Mouse (Mus musculus) lung, embryonic 14.5 days (tissue): ENCODE data around the gene Spata2. TPM values are rescaled to one million over a fixed set of nuclear protein-coding genes. Genes with fewer than 3 reads are reported as not detected.

Source experiments
- ATAC-seq: fragments of 200-750 bp; cut with Nextera tagmentation; 2 replicates; pipeline ENCODE4 v1.8.0; 2017; ENCODE audit warnings: mild to moderate bottlenecking, moderate TSS enrichment, moderate library complexity; ENCODE audit not compliant: insufficient read depth
- DNase-seq: peaks from one replicate; pipeline ENCODE4 v3.0.0-alpha.2; 2015
- H3K27ac ChIP-seq: fragments of 300-500 bp; sonication (generic); 2 replicates; pipeline ENCODE4 v1.5.1; 2014; ENCODE audit warnings: low read depth, mild to moderate bottlenecking, moderate library complexity
- H3K27me3 ChIP-seq: fragments of 300-500 bp; sonication (generic); 2 replicates; pipeline ENCODE4 v1.6.1; 2014; ENCODE audit warnings: low read length, control low read depth; ENCODE audit not compliant: insufficient read depth
- H3K36me3 ChIP-seq: fragments of 300-500 bp; sonication (generic); 2 replicates; pipeline ENCODE4 v1.6.1; 2014; ENCODE audit warnings: control low read depth; ENCODE audit not compliant: insufficient read depth
- H3K4me1 ChIP-seq: fragments of 300-500 bp; sonication (generic); 2 replicates; pipeline ENCODE4 v1.6.1; 2014; ENCODE audit warnings: antibody characterized with exemption, control low read depth; ENCODE audit not compliant: insufficient read depth
- H3K4me2 ChIP-seq: fragments of 300-500 bp; sonication (generic); 2 replicates; pipeline ENCODE4 v1.6.1; 2014; ENCODE audit warnings: mild to moderate bottlenecking
- H3K4me3 ChIP-seq: fragments of 300-500 bp; sonication (generic); 2 replicates; pipeline ENCODE4 v1.5.1; 2014; ENCODE audit warnings: low read depth, low read length
- H3K9ac ChIP-seq: fragments of 300-500 bp; sonication (generic); 2 replicates; pipeline ENCODE4 v1.6.1; 2014
- H3K9me3 ChIP-seq: fragments of 300-500 bp; sonication (generic); 2 replicates; pipeline ENCODE4 v1.6.1; 2016; ENCODE audit warnings: low read depth, low read length, control low read depth
- CTCF ChIP-seq: IDR thresholded peaks from 2 replicates; pipeline ENCODE4 v1.5.1; 2016; ENCODE audit warnings: antibody characterized with exemption, low read depth
- WGBS: fragments of 180-500 bp; shearing (Covaris S2); extraction: QIAGEN DNeasy Blood & Tissue Kit; methylation state at CpG from one replicate; pipeline ENCODE4 v1.1.7; 2014; 5-methylcytosine and 5-hydroxymethylcytosine counted together
- polyA plus RNA-seq: library from polyadenylated mRNA; unstranded; fragments of >200 nt; fragmentation: Nextera tagmentation; extraction: Ambion mirVana; gene quantifications from 2 replicates; pipeline ENCODE4 v1.2.1, GENCODE M21; 2014

Gene Spata2
- polyA plus RNA-seq, 1 experiment from 2014 or later, result 15.6 TPM

GRCm38 (mm10) chr2:167487551-167487950 is 5.1 kb downstream of the Spata2 start:
- WGBS, result 91% methylated on average over 6 of the region's 6 CpGs
- Histone ChIP-seq H3K27me3 (no peaks in the 10 kb centered on the region), H3K4me3 (no peak overlapping the region), H3K4me1 (peaks cover 7% of the 10 kb centered on the region), H3K36me3 (peaks cover 35% of the 10 kb centered on the region), H3K9me3 (no peaks in the 10 kb centered on the region), H3K4me2 (no peak overlapping the region), H3K9ac (no peak overlapping the region), H3K27ac (no peak overlapping the region)
- no peak for TF ChIP-seq CTCF
- DNase-seq (no peak), ATAC-seq (no peak)

DNA sequence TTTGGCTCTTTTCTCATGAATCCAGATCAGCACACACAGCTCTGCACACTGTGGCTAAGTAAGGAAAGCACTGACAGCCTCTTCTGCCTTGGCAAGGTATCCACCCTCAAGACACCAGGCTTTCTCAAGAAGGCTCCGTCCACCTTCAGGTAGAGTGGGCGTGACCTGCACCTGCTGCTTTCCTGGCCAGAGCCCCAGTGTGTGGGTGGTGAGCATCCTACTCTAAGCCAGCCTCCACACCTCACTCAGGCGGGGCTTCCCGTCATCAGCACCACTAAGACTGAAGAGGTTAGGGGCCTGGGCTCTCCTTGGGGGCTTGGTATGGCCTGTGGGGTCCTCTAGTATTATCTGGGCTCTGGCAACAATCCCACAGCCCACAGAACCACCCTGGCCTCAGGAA is 6.1 kb downstream of the Spata2 start:
- DNase-seq (no peak), ATAC-seq (no peak)
- Histone ChIP-seq H3K36me3 (peaks cover 39% of the 10 kb centered on the region), H3K4me1 (peaks cover 3% of the 10 kb centered on the region), H3K4me2 (no peak overlapping the region), H3K4me3 (no peak overlapping the region), H3K27ac (no peak overlapping the region), H3K27me3 (no peaks in the 10 kb centered on the region), H3K9me3 (no peaks in the 10 kb centered on the region), H3K9ac (no peak overlapping the region)
- no peak for TF ChIP-seq CTCF
- WGBS, result 82% methylated on average over 4 of the region's 4 CpGs

DNA sequence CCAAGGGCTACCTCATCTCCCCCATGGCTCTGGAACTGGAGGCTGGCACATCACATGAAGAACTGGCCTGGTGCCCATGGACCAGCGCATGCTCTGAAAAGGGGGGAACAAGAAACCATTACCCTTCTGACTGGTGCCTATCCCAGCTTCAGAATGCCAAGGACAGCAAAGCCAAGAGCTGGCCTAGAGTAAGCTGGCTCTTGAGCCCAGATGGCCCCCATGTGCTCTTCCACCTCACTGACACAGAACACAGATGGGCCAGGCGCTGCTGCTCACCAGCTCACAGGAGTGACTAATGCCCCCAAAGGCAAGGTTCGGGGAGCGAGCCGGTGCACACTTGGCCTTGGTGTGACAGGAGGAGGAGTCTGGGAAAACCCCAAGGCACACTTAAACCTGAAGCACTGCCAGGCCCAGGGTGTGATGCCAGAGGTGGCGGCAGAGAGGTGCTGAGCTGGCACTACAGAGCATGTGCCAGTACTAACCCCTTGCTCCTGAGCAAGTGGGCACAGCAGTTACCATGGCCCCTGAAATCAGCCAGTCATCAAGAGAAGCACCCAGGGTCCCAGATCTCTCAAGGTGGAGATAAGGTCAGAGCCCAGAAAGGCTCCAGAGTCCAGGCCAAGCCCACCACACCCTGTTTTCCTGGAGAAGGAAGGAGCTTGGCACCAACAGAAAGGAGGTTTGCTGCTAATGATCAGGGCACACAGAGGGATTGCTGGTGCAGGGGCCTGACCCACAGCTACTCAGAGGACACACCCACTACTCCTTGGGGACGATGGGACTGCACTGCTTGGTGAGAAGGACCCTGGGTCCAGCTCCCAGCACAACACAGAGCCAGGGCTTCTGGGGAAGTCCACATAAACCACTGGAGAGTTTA is 6.9 kb downstream of the Spata2 start:
- H3K9me3 ChIP-seq, result no peaks in the 10 kb centered on the region
- H3K36me3 ChIP-seq, result peaks cover 43% of the 10 kb centered on the region
- H3K27ac ChIP-seq, result no peak overlapping the region
- TF ChIP-seq CTCF, result no peak
- H3K27me3 ChIP-seq, result no peaks in the 10 kb centered on the region
- no peaks in the 10 kb centered on the region for H3K4me1 ChIP-seq
- no peak overlapping the region for H3K9ac ChIP-seq
- ATAC-seq (no peak), DNase-seq (no peak)
- 83% methylated on average over 7 of the region's 7 CpGs for WGBS
- H3K4me2 ChIP-seq, result no peak overlapping the region
- H3K4me3 ChIP-seq, result no peak overlapping the region

DNA sequence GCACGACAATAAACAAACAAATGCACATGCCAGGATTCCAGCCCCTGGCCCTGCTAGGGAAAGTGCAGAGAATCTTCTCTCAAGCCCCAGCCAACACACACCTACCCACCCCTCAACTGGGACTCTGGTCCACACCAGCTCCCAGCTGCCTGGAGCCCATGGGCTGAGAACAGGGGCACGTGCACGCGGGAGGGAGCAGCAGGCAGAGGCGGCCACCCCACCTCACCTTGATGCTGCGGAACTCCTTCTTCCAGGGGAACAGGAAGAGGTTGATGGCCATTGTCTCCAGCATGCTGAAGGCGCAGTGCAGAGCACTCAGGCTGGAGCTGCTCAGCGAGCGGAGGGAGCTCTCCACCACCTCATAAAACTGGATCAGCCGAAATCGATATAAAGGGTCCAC is 7.8 kb downstream of the Spata2 start:
- Histone ChIP-seq H3K9me3 (no peaks in the 10 kb centered on the region), H3K4me3 (no peak overlapping the region), H3K9ac (no peak overlapping the region), H3K4me1 (no peaks in the 10 kb centered on the region), H3K36me3 (peaks cover 43% of the 10 kb centered on the region), H3K4me2 (no peak overlapping the region), H3K27me3 (no peaks in the 10 kb centered on the region), H3K27ac (no peak overlapping the region)
- TF ChIP-seq CTCF, result no peak
- ATAC-seq (no peak), DNase-seq (no peak)
- WGBS, result 88% methylated on average over 11 of the region's 11 CpGs

GRCm38 (mm10) chr2:167483827-167484410 is 8.8 kb downstream of the Spata2 start:
- Histone ChIP-seq H3K27me3 (no peaks in the 10 kb centered on the region), H3K4me3 (no peak overlapping the region), H3K27ac (no peak overlapping the region), H3K9me3 (no peaks in the 10 kb centered on the region), H3K9ac (no peak overlapping the region), H3K36me3 (peaks cover 43% of the 10 kb centered on the region), H3K4me2 (no peak overlapping the region), H3K4me1 (no peaks in the 10 kb centered on the region)
- 95% methylated on average over 24 of the region's 24 CpGs for WGBS
- ATAC-seq (no peak), DNase-seq (no peak)
- TF ChIP-seq CTCF, result no peak

- Histone ChIP-seq H3K4me3 (no peak overlapping the region), H3K9ac (no peak overlapping the region), H3K4me2 (no peak overlapping the region), H3K9me3 (no peaks in the 10 kb centered on the region), H3K27me3 (no peaks in the 10 kb centered on the region), H3K27ac (no peak overlapping the region), H3K36me3 (peaks cover 43% of the 10 kb centered on the region), H3K4me1 (no peaks in the 10 kb centered on the region)
- ATAC-seq, result no peak
- no peak for TF ChIP-seq CTCF
- no peak for DNase-seq
- 88% methylated on average over 27 of the region's 27 CpGs for WGBS
These were observed 9.4 kb downstream of the Spata2 start for GRCm38 (mm10) chr2:167483081-167483826.

GRCm38 (mm10) chr2:167482681-167483080 is 10.0 kb downstream of the Spata2 start:
- WGBS, result 87% methylated on average over 4 of the region's 4 CpGs
- no peak overlapping the region for H3K9ac ChIP-seq
- no peaks in the 10 kb centered on the region for H3K27me3 ChIP-seq
- ATAC-seq (no peak), DNase-seq (no peak)
- no peak for TF ChIP-seq CTCF
- H3K36me3 ChIP-seq, result peaks cover 42% of the 10 kb centered on the region
- H3K9me3 ChIP-seq, result no peaks in the 10 kb centered on the region
- H3K4me3 ChIP-seq, result no peak overlapping the region
- H3K4me1 ChIP-seq, result no peaks in the 10 kb centered on the region
- H3K27ac ChIP-seq, result no peak overlapping the region
- no peak overlapping the region for H3K4me2 ChIP-seq
